Mouse (Mus musculus): ENCODE data around the gene Ubald1.

Ubald1 gene

DNA sequence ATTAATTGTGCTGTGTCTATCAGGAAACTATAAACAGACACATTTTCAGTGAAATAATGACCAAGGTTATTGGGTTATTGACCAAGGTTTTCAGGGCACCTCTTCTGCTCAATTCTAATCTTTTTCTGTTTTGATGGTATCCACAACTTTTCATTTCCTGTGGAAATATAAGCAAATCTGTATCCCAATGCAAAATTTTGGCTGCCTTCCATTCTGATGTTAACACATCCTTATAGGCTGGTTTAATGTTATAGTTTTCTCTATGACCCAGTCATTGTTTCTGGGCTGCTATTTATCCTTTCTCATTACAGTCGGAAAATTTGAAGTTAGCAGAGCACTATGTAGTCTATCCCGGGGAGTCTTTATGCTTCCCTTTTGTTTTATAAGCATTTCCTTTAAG is 19.6 kb upstream of the Ubald1 start:
- in situ Hi-C loops (cut with MboI, MseI): no loop called here

DNA sequence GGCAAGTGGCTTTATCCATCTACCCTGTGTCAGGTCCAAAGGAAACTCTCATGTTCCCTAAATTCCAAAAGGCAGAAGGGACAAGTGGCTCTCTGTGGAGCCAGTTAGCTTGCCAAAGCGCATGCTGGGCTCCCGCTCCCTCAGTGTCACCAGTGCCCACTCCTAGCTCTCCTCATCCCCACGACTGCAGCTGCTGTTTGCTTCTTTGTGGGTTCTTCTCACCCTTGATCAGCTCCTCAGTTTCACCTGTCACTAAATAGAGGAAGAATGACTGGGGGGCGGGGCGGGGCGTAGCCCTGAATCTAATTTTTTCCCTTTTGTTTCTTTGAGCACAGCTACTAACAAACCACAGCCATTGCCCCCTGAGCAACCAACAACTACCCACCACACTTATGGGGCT is 18.8 kb upstream of the Ubald1 start:
- in situ Hi-C loops (cut with MboI, MseI): no loop called here

DNA sequence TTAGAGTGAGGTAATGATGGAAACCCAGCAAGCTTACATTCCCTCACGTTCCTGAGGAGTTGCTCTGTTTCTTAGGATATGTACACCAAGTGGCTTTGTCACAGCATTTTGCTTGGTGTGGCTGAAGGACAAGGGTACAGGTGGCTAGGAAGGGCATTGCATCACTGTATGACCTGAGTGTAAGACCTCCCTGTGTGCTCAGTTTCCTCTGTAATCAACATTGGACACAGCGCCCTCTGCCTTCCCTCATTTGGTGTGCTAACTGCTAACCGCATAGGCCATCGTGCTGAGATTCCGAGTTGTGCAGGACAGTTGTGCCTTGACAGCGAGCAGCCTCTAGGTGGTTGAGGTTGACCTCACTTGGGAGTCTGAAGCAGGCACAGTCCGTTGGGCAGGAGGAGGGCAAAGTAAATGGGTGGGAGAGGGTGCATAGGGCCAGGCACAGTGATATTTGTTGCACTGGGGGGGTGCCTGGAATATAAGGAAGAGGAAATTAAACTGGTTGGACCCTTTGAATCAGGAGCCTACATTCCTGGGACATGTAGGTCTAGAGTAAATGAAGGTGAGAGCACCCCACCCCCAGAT is 17.1 kb upstream of the Ubald1 start:
- in situ Hi-C loops (cut with MboI, MseI): no loop called here

DNA sequence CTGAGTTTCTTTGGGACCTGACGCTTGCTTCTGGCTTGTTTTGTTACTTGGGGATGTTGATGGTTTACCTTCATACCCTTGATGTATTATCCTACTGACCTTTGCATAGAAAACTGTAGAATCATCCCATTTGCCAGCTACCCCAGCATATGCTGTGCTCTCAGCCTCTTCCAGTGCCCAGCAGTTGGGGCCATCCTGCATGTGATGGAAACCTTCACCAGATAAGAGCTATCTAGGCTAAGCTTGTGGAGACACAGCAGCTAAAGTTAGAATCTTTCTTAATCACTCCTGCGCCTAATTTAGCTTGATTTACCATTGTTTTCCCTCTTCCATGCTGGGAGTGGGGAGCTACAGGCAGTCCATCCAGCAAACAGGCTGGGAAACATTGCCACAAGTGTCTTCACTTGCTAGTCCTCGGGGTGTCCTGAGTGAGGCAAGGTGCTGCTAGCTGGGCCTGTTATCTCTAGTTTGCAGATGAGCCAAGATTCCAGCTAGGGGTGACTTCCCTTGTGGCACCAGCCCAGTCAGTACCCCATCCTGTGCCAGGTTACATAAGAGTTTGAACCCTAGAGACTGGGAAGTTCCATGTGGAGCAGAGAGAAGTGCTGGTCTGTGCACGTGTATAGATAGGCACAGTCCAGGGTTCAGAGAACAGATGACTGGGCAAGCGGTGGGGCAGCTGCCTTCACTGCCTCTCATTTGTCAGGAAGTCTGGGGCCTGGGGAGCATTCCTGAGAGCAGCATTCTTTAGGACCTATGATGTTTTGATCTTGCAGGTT is 16.3 kb upstream of the Ubald1 start:
- in situ Hi-C loops (cut with MboI, MseI): no loop called here

DNA sequence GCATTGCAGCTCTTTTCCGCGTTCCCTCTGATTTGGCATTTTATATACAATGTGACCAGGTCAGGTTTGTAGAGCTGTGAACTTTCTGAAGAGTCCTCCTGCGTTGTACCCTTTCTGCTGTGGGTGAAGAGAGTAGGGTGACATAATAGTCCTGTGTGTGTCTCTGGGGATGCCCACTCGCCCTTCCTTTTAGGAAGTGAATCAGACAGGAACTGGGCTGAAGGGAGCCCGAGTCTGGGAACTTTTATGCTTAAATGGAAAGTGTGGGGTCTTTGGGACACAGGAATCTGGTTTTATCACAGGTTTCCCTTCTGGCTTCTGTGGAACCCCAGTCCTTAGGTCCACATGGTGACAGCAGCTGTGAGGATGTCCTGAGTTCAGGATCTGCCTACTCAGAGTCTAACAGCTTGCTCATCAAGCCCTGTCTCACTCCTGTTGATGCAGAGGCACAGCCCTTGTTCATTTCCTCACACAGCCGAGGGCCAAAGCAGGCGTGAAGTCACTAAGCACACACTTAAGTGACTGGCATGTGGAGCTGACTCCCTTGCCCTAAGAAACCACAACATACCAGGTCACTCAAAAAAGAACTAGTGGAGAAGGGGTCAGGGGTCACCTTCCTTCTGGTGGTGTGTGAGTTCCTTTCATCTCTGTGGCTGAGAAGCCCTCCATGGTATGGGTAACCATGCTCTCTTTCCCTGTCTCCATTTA is 14.2 kb upstream of the Ubald1 start:
- in situ Hi-C loops (cut with MboI, MseI): no loop called here

DNA sequence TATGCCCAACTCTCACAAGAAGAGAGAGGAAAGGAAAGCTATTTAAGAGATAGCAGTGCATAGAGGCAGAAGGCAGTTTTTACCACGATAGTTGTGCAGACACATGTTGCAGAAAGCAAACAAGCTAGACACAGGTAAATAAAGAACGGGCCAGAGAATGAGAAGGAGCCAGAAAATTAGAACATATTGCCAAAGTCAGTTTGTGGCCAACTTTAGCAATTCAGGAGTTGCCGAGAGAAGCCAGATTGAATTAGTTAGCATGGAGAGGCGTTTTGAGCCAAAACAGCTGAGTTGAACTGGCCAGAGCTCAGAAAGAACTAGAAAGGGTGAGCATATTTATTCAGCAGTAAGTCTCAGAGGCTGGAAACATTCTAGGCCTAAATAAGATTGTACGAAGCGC is 12.1 kb upstream of the Ubald1 start:
- in situ Hi-C loops (cut with MboI, MseI): no loop called here

DNA sequence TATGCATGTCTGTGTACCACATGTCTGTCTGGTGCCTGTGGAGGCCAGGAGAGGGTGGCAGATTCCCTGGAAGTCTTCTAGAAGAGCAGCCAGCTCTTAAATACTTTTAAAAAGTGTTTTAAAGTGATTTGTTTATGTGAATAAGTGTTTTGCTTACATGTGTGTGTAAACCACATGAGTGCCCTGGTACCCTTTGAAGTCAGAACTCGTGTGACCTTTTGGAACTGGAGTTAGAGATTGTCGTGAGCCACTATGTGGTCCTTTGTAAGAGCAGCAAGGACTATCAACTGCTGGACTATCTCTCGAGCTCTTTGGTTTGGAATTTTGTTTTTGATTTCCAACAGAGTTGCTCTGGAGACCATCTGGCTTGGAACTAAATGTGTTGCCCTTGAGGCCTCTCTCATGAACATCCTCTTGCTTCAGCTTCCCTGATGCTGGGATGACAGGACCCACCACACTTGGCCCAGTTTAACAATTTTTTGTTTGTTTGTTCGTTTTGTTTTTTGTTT is 10.1 kb upstream of the Ubald1 start:
- in situ Hi-C loops (cut with MboI, MseI): no loop called here

DNA sequence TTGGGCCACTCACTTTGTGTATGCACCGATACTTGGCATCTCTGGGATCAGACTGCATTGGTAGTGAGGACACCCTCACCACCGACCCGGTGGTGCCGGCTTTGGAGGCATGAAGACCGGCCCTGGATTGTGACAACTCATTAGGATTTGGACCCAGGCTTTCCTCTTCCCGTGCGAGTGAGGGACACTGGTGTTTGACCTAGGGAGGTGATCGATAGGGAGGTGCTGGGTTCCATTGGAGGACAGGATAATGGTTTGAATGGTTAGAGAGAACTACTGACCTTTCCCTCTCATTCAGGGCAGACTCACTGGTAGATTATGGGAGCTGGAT is 6.5 kb upstream of the Ubald1 start:
- in situ Hi-C loops (cut with MboI, MseI): loop anchor here (10.0 kb wide), 1 partner anchor 78 kb away; the partner anchor contains the start of gene Anks3

DNA sequence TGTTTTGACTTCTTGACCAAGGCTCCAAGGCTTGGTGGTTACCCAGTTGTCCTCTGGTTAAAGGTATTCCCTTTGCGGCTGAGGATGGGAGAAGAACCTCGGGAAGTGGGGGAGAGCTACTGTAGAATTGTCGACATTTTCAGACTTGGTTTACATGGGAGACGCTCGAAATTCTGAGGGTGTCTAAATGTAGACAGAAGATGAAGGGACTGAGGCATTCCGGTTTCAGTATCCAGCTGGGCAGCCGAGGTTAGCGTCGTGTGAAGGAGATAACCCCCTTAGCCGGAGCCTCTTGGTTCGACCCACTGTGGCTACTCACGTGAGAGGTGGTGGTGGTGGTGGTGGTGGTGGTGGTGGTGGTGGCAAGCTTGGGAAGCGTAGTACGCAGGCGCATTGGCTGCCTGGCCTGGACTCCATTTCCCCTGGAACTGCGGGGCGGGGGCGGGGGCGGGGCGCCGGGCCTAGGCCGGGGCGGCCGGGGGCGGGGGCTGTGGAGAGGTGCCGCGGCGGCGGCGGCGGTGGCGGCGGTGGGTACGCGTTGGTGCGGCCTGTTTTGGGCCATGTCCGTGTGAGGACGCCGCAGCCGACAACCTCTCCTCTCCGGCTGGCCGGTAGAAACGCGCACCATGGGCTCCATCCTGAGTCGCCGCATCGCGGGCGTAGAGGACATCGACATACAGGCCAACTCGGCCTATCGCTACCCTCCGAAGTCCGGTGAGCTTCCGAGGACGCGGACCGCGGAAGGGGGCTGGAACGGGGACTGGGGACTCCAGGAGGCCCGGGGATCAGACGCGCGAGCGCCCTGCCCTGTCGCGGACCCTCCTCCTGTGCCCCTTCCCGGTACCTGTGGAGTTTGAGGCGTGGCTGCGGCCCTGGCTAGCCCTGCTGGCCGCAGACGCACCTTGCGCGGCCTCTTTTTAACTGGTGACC is 5.9 kb upstream of the Ubald1 start, which contains the start of gene Mgrn1:
Mgrn1 (plus strand) TSS at position 490 of the 930 bp plus-strand sequence.
- in situ Hi-C loops (cut with MboI, MseI): loop anchor here (10.0 kb wide), 1 partner anchor 79 kb away; the partner anchor contains the start of gene Anks3

DNA sequence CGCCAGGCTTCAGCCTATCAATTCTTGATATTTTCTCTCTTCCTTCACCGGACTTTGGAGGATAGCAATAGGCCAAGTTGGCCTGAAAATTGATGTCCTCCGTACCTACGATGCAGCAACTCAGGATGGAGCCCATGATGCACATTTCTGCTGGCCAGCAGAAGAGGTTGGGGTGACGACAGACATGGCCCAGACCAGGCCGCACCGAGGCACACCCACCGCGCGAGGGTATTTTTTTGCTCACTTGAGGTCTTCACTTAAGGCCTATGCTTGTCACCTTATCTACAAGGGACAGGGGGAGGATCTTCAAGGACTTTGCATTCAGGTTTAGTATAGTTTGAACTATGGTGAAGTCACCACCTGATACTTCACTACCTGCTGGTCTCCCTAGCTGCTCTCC is 4.8 kb upstream of the Ubald1 start:
- in situ Hi-C loops (cut with MboI, MseI): loop anchor here (10.0 kb wide), 1 partner anchor 80 kb away; the partner anchor contains the start of gene Anks3

DNA sequence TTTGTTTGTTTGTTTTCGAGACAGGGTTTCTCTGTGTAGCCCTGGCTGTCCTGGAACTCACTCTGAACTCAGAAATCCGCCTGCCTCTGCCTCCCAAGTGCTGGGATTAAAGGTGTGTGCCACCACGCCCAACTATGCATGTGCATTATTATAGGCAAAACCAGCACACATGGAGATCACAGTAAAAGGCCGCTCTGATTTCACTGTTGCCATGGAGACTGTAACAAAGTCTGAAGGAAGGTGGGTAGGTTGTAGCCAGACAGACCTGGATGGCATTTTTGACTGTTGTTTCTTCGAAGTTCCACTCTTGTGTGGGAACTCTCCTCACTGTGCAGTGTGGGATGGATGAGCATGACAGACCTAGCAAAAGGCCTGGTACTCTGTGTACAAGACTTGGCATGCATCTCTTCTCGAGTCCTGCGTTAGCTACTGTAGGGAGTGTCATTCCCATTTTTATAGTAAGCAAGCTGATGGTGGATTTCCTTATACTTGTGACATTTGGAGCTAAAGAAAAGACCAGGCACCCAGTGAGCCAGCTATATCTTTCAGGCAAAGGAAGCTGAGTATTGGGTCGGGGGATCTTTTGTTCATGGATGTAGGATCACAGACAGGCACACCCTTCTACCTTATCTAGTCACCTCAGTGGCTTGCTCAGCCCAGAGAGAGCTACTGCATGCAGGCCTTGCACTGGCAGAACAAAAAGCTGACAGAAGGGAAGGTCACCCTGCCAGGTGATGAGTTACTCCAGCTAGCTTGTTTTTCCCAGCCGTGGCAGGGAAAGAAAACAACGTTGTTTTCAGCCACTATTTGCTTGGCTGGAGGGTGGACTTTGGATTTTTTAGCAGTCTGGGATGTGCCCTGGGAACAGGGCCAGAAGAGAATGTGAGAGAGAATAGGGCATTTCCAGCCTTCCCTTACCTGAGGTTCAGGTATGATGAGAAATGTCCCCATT is 1.6 kb upstream of the Ubald1 start:
- in situ Hi-C loops (cut with MboI, MseI): loop anchor here (10.0 kb wide), 1 partner anchor 83 kb away; the partner anchor contains the start of gene Anks3

DNA sequence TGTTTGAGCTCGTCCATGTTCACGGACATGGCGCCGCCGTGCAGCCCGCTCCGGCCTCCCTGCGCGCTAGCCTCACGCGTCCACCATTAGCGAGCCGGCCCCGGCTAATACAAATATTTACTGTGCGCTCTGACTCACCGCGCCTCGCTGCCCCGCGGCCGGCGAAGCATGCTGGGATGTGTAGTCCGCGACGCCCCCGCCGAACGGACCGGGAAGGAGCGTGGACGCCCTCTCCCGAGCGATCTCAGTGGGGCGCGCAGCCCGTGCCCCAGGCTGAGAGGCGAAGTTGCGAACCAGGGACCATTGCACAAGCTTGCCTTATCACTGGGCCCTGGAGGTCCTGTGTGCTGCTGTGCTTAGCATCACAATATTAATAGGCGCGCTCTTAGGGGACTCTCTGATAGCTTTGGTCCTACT is 399 bp downstream of the Ubald1 start:
- in situ Hi-C loops (cut with MboI, MseI): loop anchor here (10.0 kb wide), 1 partner anchor 85 kb away; the partner anchor contains the start of gene Anks3

DNA sequence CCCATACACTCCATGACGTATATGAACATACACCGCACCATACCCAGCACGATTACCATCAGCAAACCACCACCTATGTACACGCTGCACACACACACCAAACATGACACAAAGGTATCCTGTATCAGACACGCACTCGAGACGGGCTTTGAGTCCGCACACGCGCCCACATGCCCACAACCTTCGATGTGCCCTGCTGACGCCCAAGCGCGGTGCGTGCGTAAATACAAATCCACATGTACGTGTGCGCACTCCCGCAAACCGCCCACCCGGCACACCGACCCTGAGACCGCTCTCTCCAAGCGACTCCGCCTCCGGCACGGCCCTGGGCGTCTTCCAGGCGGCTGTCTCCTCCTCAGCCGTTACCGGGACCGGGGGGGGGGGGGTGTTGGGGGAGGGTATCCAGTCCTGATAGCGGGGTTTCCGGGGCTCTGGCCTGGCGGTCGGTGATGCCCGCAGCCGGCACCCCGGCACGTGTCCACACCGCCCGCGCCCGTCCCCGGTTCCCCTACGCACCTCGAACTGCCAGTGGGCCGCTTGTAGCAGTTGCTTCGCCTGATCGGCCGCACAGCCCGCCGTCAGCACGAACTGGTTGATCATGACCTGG is 911 bp downstream of the Ubald1 start:
- in situ Hi-C loops (cut with MboI, MseI): no loop called here

DNA sequence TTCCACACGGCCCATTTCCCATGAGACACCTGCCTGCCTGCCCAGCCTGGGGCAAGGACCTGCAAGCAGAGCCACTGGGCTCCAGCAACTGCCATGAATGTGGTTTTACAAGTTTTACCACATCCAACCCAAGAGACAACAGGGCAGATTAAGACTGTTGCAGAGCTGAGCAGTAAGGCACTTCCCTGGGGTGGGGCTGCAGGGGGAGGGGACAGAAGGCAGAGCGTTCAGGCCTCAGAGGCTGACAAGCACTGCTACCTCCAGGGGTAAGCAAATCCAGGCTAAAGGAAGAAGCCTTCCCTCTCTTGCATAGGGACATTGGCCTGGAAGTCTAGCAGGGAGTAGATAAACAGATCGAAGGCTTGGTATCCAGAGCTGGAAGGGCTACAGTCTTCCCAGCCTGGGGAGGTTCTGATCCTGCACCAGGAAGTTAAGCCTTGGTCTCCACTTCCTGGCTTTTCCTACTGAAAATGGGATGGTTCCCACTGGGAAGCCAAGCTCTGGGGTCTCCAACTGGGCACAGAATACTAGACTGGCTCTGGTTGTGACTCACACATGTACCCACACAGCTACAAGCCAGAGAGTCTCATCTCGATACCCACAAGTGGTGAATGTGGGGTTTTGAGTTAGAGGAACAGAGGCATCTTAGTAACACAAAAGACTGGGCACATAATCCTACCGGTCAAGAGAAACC is 1.8 kb downstream of the Ubald1 start:
- in situ Hi-C loops (cut with MboI, MseI): no loop called here

DNA sequence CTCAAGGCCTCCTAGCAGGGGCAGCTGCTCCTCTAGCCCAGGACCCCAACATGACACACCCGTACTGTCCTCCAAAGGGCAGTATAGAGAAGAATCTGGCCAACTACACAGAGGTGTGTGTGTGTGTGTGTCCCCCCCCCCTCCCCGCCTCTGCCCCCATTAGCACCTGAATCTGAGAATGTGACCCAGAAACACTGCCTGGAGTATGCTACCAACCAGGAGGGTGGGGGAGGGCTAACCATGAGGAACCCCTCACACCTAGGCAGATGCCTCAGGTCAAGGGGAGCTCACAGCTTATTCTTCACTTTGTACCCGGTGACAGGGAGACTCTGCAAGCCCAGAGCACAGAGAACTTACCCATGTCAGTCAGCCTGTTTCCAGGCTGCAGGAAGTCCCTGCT is 2.4 kb downstream of the Ubald1 start:
- in situ Hi-C loops (cut with MboI, MseI): no loop called here

DNA sequence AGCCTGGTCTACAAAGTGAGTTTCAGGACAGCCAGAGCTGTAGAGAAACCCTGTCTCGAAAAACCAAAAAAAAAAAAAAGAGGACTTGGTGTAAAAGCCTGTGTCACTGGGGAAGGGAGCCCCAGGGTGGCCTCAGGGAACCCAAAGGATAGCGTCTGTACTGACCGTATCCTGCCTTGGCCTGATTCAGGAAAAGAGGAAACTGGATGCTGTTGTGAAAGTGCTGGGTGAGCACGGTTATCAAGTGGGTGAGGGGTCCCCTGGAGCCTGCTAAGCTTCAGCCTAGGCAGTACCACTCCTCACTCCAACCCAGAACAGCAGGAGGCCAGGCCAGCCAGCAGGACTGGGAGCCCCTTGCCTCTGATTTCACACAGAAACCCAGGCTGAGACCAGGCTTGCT is 2.9 kb downstream of the Ubald1 start:
- in situ Hi-C loops (cut with MboI, MseI): no loop called here

DNA sequence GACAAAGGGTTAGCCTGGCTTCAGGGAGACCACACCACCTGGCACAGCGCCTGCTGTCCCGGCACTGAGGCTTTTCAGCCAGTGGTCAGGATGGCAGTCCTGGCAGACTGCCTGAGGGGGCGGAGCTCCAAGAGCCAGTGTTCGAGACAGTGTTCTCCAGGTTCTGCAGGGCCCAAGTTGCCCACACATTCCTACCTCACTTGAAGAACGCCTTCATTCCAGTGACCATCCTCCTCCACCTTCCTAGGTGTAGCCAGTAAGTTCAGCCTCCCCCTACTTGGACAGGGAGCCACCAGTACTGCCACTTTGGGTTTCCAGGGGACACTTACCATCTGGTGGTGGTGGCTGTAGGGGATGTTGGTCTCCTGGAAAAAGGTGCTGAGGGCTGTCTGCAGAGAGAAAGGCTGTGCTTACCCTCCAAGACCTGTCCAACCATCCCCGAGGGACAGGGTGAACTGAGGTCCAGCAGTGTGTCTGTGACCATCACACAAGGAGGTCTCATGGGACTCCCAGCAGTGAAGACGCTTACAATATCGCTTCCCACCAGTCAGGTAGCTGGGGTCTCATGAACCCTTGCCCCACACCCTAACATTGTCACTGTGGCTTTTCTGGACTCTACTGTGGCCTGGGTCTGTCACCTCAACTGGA is 4.0 kb downstream of the Ubald1 start:
- in situ Hi-C loops (cut with MboI, MseI): no loop called here

DNA sequence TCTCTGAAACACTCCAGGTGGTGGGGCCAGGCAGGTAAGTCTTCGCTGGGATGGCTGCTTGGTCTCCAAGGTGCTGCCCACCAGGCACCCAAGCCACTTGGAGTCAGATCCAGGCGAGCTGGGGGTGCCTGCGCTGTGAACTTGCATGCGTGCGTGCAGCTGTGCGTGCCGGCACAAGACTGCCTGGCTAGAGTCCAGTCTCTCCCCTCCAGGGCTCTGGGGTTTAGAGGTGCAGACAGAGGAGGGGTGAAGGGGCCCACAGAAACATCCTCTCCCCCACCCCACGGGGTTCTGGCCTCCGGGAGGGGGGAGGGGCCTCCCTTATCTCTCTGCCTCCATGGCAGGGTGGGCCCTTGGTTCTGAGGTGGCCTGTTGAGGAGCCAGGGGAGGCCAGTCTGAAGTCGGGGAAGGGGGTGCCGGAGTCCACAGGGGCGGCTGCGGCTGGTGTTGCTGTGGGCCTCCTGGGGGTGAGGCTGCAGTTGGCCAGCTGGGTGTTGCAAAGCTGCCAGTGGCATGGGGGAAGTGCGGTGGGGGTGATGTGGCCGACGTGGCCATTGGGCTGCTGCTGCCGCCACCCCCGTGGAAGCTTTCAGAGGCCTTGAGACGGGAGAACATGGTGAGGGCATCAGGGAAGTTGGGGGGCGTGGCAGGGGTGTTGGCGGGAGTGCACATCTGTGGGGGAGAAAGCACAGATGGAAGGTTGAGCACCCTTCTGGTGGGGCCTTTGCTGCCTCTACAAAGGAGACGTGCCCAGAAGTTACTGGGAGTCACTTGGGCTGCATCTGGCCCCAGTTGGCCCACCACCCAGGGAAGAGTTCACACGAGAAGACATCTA is 4.7 kb downstream of the Ubald1 start:
- in situ Hi-C loops (cut with MboI, MseI): no loop called here

Measured in regulatory T cell (primary cell).